Mouse (Mus musculus) kidney, postnatal 25 days (tissue): ENCODE data around the gene Grin2d.
"Not testable (repeated sequence)": the region's sequence is repeated elsewhere in the genome, so short reads cannot be mapped to it uniquely, and the experiment has no call there.

ENCODE experiments used
- DNase-seq, 2 experiments: peaks; one replicate each; pipeline ENCODE4 v3.0.0; 2021; ENCODE audit warnings: mixed read lengths in 2 of 2

Grin2d gene

DNA sequence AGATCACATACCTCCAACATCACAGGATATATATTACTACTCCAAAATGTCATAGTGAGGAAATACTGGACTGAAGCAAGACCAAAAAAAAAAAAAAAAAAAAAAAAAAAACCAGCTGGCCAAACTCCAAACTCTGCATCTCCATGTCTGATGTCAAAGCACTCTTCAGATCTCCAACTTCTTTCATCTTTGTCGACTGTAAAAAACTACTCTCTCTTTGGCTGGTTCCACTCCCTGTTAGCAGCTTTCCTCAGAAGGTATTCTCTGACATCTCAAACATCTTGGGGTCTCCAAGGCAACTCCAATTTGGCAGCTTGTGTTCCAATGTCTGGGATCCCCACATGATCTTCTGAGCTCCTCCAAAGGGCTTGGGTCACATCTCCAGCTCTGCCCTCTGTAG, at the start of gene Grin2d:
TSS of gene Grin2d (minus strand) at position 101 of the 400 bp plus-strand sequence.
- DNase-seq, result not testable (repeated sequence)

DNA sequence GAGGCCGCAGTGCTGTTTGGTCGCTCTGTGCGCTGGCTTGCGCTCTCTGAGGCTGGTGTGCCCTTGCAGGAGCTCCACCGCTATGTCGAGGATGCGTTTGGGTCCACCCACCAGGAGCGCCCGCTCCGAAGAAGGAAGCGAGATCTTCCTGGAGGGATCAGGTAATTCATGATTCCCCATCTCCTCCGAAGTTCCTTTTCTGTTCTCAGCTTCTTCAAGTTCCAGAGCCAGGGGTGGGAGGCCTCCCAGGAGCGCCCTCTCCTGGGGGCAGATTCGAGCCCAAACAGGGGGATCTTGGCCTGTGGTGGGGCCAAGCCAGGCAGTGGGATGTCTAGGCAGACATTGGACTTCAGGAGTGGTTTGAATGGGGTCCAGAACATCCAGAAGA, 46.2 kb upstream of the Grin2d start:
- peak; percentile 40 to 54 for DNase-seq

DNA sequence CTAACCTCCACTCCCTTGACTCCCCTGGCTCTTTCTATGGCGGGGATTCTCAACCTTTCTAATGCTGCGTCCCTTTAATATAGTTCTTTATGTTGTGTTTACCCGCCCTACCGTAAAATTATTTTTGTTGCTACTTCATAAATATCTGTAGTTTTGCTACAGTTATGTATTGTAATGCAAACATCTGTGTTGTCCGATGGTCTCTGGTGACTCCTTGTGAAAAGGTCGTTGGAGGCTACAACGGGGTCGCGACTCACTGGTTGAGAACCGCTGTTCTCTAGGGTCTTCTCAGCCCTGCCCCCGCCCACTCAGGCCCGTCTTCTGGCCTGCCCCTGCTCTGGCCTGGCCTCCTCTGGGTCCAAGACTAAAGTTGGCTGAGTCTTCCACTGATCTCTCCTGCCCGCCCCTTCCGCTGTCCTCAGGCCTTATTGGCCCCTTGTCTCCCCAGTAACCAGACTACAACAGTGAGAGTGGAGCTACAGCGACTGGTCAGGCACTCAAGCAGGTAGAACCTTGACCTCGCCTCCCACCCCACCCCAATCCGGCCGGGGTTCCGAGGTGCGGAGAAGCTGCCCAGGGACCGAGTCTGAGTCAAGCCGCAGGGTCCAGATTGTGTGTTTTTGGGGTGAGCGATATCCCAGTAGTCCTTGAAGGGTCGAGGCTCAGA, 45.7 kb upstream of the Grin2d start, which contains the start of gene Ccdc114:
TSS of gene Ccdc114 (plus strand) at position 311 of the 667 bp plus-strand sequence.
- DNase-seq, result peak; percentile 86 to 95

DNA sequence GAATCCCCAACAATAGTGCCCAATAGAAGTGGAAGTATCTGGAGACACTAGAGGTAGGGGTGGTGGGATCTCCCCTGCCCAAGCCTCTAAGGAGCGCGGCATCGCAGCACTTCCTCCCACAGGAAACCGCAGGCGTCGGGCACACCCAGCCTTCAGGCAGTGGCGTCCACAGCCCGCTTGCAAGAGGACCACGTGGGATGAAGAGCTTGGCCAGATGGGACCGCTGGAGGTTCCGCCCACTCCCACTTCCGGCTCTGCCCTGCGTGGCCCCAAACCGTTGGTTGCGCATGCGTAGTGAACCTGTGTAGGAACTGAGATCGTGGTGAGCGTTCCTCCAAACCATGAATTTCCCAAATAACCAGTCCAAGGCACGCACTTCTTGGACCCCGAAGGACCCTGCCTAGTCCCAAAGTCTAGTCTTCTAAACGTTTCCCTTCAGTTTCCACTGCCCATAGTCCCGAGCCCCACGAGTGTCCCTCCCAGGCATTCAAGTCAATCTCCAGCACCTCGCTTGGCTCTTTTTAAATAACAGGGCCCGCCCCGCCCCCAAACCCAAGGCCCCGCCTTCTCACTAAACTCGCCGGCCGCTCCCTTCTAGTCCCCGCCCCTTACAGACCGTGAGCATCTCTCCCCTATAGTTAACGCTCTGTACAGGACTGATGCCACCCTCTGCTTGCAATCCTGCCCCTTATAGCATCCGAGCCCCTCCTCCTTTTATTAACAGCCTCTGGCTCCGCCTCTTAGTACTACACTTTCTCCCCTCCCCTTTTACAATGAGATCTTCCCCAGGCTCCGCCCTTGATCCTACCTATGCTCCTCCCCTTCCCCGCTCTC, 45.0 kb upstream of the Grin2d start:
- DNase-seq, result peak; percentile 96 to 97

DNA sequence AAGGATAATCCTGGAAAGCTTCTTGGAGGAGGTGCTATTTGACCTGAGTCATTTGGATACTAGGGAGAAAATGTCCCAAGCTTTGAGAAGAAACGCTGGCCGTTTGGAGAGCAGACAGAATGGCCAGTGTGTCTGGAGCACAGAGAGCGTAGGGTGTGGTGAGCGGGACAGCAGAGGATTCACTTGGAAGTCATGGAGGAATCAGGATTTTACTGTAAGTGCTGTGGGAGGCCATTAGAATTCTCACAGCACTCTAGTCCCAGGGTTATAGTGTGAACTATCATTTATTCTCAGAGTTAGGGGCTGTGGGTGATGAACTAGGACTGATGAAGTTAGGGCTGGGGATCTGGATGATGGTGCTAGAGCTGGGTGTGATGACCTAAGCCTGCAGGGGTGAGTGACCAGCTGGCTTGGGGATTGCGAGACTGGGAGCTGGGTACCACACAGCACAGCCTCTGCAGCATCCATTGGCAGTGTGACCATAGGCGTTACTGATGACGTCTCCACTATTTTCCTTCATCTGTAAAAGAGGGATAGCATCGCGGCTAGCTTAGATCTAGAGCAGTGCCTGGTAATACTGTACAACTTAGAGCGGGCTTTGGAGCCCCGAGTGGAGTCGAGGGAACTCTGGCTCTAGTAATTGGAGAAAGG, 43.9 kb upstream of the Grin2d start:
- no peak for DNase-seq

DNA sequence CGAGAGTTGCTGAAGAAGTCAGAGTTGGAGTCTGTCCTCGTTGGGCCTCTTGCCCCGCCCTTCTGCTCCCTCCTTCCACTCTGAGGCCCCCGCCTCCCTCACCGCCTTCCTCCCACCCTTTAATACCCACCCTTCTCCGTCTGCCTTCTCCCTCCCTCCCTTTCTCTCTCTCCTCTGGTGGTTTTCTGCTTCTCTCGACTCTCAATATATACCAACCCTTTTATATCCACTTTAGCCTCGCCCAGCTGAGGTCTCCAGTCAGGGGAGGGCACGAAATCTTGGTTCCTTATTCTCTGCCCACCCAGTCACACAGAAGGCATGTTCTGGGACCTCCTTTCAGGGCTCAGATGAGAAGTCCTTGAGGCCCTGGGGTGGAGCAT, 43.1 kb upstream of the Grin2d start, which contains the start of gene Emp3:
TSS of gene Emp3 (minus strand) at position 163 of the 380 bp plus-strand sequence.
- peak; percentile 51 to 58 for DNase-seq

DNA sequence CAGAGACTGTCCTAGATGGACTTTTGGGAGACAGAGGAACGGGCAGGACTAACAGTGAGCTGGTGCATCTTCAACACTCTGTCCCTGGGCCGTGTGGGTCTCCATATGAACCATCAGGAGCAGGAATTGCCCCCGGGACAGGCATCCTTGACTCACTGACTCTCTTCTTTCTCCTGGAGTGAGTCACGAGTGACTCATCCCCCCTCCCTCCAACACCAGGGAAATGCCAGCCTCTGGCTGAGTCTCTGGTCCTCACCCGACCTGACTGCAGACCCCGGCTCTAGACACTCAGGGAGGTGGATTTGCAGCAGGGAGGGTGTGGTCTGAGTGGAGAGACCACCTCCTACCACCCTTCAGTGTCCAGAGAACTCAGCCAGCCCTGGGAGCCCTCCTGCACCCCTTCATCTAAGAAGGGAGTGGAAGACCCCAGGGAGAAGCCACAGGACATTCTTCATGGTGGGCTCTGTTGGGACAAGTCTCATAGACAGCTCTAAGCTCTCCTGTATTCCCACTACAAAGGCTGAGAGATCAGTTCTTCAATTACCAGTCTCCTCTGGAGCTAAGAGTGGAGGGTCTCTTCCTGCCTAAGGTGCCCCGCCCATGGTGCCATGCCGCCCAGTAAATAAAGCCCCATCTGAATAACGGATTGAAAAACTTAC, 42.5 kb upstream of the Grin2d start:
- no peak for DNase-seq

DNA sequence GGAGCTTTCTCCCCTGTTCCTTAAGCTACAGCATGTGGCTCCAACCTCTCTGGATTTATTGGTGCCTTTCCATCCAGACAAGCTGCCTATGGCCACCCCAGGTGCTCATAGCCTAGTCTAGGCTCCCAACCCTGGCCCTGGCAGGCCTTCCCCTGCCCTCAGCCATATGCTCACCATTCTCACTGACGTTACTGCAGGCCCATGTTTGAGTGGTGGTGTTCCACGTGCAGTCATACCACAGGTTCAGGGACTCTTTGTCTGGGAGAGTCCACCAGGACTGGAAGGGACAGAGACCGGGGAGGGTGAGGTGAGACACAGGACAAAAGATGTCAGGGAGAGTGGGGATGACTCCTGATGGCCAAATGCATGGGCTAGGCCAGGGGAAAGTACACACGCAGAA, 41.6 kb upstream of the Grin2d start:
- DNase-seq, result no peak

DNA sequence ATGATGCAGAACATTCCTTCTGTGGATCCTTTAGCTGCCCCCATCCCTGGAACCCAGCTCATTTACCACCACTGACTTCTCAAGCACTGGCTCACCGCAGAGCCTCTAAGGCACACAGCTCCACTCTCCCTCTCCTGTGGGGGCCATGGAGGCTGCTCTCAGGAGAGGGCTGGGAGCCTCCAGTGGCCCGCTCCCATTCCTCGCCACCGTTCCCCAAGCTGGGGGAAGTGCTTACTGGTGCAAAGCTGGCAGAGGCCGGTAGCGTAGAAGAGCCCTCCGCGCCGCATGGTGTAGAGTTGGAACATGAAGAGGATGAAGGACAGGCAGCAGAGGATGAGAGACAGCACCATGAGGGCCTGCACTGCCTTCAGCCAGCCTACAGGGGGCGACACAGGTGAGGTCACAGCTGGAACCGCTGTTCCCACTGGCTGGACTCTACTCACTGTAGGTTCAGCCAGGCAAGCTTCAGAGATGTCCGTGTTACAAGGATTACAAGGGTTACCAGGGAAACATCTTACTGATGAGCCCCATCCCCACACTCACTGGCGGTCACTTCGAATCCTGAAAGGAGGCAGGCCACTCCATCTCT, 41.0 kb upstream of the Grin2d start:
- DNase-seq, result no peak

DNA sequence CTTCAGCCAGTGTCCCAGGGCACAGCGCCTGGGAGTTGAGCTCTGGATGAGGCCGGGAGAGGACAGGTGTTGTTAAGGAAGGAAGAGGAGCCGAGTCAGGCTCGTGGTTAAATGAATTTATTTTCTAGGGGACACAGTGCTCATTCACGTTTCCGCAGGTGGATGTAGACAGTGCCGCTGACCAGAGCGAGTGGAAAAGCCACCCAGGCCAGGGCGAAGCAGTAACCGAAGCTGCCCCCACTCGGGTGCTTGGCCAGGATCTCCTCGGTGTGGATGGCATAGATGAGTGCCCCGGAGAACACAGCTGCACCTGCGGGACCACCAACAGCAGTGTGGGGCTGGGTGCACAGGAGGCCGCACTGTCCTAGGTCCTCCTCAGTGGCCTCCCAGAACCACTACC, 39.7 kb upstream of the Grin2d start:
- no peak for DNase-seq

DNA sequence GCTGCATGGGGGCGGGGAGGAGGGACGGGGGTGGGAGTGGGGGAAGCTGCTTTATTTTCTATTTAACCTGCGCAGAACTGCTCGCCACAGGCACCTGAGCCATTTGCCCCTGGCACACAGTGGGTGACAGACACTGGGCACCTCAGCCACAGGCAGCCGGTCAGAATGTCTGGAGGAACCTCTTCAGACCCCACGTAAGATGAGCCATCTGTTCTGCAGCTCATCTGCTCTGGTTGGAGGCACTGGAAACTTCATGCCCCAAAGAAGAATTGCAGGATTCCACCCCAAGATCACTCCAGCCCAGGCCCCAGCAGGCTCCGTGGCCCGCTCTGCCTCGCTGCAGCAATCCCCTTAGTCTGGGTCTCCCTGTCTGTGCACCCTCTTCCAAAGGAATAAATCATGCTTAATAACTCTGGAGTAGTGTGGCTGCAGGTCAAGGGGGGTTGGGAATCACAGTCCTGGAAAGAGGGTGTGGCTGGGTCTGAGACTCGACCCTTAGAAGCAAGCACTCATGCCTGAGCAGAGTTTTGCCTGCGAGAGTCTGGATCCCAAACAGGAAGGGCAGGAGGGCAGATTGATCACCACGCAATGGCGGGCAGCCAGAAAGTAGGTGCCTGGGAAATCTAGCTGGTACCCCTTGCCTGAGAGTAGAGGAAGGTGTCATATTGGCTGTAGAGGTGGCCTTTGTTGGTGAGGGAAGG, 39.0 kb upstream of the Grin2d start:
- peak in 1 of 2 experiments; percentile 32 for DNase-seq

DNA sequence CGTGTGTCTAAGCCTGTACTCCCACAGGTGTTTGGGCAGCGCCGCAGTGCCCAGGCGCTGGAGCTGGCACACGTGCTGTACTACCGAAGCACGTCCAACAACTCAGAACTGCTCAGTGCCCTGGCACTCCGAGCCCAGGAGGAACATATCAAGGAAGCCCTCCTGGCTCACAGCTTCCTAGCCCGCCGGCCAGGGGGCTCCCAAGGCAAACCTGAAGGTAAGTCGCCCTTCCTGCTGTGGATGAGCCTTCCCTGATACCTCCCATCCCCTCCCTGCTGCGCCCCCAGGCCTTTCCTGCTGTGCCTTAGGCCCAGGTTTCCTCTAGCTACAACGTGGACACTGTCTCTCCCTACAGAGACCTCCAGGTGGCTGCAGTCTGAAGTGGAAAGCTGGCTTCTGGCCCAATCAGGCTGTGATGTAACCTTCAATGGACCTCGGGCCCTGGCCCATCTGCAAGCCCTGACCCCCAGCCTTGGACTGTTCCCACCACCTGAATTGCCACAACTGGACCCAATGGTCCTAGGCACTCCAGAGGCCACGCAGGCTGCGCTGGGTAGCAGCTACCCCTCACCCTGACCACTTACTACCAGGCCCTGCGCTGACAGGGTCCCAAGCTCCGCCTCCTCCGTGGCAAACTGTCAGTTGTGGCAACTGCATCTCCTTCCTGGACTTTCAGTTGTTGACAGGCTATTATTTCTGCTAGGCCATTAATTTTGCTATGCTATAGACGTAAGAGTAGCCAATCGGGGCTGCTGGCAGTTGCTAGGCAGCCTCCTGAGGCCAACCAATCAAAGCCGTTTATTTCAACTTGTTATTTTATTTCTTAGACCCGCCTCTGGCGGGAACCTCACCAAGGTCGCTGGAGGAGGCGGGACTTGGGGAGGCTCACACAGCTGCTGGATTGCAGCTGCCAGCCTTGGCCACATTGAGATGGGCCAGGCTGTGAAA, 38.2 kb upstream of the Grin2d start:
- DNase-seq, result peak; percentile 74 to 88

DNA sequence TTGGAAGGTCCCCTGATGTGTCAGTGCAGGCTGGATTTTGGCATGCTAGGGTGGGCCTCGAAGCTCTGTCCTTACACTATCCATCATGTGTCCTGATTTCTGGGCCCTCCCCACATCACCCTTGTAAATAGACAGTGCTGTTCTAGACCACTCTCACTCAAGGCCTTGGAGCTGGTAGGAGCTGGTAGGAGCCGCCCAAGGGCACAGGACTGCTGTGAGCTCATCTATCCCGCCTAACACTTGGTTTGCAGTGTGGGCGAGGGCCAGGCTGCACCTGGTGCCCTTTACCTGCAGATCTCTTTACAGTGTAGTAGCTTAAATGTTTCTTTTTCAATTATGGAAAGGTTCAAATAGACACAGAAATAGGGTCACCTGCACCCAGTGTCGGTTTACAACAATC, 36.8 kb upstream of the Grin2d start:
- DNase-seq, result no peak

DNA sequence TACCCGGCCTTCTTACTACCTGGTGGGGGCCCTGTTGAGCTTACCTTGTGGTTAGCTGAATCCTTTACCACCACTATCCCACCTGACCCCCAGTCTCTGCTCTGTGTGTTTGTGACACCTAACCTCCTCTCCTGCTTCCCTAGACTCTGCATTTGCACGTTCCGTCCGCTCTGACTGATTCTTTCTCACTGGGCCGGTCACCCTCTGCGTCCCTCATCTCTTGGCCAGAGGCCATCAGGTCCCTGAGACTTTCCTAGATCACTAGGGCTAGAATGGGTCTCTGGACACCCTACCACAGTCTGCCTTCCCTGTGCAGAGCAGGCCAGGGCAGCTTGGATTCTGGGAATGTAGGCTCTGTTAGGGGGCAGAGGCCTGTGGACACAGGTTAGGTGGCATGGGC, 35.9 kb upstream of the Grin2d start:
- no peak for DNase-seq

DNA sequence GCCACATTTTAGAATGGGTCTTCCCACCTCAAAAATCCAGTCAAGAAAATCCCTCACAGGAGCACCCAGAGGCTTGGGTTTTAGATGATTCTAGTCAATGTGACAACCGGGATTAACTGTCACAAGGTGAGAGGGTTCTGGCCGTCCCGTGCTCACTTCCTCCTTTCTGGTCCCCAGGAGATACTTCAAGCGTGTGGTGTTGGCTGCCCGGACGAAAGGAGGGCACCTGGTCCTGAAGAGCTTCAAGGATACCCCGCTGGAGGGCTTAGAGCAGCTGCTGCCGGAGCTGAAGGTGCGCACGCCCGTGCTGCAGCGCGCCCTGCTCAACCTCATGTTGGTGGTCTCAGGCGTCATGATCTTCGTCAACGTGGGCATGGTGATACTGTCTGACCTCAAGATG, 31.0 kb upstream of the Grin2d start:
- DNase-seq, result no peak

DNA sequence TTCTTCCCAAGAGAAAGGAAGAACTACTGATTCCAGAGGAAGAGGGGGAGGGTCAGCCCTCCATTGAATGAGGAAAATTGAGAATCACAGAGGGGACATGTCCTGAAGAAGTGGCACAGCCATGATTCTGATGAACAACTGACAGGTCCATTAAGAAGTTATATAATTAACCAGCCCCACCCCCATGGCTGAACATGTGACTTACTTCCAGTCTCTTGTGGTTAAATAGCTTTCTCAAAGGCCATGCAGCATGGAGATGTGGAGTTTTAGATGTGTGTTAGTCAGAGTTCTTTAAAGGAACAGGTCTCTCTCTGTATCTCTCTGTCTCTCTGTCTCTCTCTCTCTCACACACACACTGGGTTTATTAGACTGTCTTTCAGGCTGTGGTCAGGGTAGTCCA, 30.2 kb upstream of the Grin2d start:
- DNase-seq, result peak in 1 of 2 experiments; percentile 58

DNA sequence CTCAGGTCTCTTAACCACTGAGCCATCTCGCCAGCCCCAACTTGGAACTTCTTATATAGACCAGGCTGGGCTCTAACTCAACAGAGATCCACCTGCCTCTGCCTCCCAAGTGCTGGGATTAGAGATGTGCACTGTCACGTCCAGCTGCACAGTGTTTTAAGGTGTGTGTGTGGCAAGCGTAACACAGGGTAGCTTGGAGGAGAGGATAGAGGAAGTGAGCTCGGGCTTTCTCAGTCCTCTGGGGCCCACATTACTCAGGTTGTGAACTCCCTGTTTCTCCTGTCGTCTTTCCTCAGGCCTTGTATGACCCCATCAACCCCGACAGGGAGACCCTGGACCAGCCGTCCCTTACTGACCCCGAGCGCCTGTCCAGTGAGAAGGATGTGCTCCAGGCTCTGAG, 28.4 kb upstream of the Grin2d start:
- DNase-seq, result no peak

DNA sequence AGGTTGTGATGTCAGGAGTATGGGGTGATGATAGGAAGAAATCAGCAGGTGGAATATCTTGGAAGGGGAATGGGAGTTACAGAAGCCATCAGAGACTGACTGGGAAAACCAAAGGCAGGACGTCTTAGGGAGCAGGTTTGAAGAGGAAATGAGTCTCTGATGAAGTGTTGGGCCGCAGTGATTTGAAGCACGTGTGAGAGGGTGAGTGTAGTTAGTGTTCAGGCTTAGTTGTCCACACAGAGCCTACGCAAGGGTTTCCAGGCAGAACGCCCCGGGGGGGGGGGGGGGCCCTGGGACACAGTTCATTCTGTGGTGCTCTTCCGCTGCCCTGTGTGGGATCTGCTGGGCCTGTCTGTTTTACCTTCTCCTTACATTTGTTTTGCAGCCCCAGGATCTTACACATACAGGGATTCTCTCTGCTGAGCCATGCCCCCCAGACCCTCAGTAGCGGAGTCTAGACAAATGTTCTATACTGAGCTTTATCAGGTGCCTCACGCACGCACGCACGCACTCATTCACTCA, 24.4 kb upstream of the Grin2d start:
- no peak for DNase-seq

DNA sequence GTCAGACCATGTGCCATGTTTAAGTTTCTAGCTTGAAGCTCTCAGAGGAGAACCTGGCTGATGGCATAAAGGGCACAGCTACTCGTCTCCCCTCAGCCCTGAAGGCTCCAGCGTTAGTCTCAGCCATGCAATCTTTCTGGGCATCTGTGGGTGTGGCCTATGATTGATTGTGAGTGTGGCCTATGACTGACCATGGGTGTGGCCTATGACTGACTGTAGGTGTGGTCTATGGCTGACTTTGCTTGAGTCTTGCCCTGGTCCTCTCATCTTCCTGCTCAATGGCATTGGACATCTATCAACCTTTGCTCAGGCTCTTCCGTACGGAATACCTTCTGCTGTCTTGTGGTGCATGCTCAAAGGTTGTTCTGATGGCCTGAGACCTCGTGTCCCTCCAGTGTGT, 23.4 kb upstream of the Grin2d start:
- peak; percentile 43 to 59 for DNase-seq

DNA sequence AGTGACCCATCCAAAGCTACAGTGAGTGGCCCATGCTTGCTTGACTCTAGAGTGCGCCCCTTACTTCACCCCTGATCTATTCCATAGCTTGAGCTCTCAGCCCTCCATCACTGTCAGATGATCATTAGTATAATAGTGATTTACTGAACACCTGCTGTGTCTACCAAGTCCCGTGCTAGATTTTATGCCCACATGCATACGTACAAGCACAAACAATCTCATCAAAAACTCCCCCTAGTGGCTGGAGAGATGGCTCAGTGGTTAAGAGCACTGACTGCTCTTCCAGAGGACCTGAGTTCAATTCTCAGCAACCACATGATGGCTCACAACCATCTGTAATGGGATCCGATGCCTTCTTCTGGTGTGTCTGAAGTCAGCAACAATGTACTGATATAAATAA, 19.9 kb upstream of the Grin2d start:
- peak in 1 of 2 experiments; percentile 42 for DNase-seq
